Mouse (Mus musculus) NIH3T3 (cell line): Measurements from ENCODE around the gene Syt6.

Experiments used
- DNase-seq: peaks from one replicate; pipeline ENCODE4 v3.0.0-alpha.2; 2012; ENCODE audit warnings: low read depth

Gene Syt6

DNA sequence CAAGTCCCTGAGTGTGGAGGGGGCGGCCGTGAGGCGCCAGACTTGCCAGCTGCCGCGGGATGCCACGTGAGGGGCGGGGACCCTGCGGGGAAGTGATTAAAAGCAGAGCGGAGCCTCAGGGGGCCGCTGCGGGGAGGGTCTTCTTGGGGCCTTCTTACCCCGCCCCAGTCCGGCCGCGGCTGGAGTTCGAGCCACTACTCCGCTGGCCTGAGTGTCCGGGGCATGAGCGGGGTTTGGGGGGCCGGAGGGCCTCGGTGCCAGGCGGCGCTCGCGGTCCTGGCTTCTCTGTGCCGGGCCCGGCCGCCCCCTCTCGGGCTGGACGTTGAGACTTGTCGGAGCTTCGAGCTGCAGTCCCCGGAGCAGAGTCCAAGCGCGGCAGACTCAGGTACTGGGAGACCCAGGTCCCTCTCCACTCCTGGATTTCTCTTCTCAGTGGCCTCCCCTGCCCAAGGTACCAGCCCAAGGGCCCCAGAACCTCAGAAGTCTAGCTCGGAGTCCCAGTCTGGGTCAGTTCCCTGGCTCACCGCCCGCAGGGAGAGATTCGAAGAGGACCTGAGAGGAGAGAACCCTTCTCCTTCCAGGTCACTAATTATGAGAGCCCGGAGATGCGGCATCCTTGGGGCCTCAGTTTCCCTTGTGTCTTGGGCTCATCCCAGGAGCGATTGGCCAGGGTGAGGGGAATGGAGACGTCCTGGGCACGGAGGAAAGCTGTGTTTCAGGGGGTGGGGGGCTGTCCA is at the start of gene Syt6:
Syt6 (plus strand) TSS at position 76 of the 737 bp plus-strand sequence.
- DNase-seq, result no peak

DNA sequence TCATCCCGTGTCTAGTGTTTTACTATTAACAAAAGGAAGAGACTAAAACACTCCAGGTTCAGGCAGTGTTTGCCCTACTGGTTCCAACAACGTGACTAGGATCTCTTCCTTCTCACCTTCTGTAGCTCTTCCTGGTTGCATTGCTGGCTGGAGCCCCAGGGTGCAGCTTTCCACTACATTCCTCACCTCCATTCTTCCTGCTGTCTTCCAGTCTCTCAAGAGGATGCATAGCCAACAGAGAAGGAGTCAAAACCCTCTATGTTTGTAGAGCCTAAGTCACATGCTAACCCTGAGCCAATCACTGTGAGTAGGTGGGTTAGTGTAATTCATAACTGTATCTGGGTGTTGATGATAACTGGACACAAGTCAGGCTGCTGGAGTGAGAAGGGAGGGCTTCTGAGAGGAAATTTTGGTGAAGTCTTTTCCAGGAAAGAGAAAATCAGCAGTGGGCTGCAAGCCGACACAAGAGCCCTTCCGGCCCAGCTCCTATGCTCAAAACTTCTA is 48.8 kb upstream of the Syt6 start:
- no peak for DNase-seq

DNA sequence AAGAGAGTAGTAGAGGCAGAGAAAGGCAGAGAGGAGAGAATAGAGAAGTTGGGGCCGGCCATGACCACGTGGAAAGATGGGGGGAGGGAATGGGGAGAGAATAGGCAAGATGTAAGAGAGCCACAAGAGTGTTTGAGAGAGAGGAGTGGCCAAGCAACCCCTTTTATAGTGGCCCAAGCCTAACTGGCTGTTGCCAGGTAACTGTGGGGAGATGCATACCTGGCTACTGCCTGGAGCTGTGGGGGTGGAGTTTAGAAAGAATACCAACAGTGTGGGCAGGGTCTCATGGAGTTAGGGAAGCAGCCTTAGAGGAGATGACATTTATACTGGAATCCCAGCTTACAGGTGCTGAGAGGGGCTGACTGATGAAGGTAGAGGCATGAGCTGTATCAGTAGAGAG is 48.2 kb upstream of the Syt6 start:
- DNase-seq, result no peak

DNA sequence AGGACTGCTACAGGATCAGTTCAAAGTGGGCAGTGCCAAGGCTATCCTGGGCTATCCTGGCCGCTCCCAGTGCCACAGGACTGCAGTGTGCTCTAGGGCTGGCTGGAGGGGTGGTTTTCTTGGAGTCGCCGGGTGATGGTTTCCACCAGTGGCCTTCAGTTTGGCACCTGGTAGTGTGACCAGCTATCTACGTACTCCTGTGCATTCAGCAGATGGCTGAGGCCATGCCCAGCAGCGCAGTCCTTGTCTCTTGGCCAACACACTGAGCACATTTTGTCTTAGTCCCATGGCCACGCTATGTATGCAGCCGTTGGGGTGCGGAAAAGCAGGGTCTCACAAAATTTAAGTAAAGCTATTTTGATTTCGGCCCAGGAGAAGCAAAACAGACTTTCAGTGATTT is 41.0 kb upstream of the Syt6 start:
- no peak for DNase-seq

DNA sequence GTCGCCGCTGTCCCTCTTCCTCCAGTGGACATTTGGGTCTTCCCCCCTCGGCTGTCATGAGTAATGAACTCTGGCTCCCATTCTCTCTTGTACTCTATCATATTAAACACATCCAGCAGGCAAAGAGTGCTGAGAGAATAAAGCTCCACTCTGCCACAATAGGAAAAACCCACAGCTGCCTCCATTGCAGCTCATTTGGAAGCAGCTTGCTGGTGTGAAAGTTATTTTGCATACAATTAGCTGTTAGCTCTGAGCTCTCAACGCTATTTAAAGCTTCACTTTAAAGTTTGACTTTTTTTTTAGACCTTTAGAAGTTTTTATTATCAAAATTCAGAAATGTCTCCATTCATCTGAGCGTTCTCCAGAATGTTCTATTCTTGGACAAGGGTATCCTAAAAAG is 39.8 kb upstream of the Syt6 start:
- no peak for DNase-seq

DNA sequence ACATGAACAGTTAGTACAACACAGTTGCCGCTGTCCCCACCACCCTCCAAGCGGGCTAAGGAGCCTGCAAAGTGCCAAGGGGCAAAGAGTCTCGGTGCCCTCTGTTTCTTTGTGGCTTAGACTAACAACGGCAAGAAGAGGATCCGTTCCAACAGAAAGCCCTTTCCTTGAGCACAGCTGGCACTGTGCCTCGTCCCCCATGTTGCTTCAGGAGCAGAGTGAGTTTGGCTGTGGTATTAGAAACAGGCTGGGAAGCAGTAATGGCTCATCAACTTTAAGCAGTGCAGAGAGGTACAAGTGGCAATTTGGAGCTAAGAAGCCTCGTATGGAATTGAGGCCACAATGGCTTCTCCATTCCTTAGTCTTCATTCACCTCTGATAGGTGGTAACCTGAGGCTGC is 35.9 kb upstream of the Syt6 start:
- DNase-seq, result peak; percentile 57

DNA sequence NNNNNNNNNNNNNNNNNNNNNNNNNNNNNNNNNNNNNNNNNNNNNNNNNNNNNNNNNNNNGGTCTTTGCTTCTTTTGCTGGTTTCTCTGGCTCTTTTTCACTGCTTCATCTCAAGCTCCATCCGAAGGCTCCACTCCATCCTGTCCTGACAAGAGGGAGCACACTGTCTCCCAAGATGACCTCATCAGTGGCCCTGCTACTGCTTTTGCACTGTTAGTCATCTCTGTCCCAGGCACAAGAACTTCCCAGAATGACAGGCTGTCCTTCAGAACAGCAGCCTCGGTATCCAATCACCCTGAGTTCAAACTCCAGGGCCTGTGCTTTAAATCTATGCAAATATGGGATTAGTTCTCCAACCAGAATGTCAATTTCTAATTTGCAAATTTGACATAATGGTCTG is 28.9 kb upstream of the Syt6 start:
- no peak for DNase-seq

DNA sequence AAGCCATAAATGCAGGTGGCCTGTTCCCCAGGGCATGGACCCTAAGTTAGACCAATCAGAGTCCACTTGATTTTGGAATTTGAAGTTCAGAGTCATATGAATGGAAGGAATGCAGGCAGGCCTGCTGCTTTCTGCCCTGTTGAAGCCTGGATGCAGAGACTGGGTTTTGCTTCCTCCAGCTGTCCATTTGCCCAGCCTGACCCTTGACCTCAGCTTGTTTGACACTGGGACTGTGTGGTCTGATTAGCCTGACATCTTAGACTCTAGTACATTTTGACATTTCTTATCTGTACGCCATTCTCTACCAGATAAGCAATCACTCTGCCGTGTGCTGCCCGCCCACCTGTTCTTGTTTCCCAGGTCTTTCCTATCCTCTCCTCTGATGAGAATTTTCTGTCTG is 28.4 kb upstream of the Syt6 start:
- no peak for DNase-seq

DNA sequence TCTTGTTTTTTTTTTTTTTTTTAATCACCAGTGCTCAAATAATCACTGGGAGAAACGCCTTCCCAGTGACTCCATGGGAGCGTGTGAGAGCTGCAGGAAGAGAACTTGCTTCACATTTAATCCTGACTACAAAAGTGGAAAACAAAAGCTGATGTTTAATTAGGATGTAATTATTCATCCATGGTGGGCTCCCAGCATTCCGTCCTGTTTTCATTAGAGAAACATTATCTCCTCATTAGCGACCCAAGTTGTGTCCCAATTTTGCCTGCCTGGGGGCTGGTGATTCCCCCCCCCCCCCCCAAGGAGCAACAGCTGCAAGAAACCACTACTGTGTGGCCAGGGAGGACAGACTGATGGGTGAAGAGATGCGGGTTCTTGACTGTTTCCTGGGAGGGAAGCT is 24.8 kb upstream of the Syt6 start:
- DNase-seq, result no peak

DNA sequence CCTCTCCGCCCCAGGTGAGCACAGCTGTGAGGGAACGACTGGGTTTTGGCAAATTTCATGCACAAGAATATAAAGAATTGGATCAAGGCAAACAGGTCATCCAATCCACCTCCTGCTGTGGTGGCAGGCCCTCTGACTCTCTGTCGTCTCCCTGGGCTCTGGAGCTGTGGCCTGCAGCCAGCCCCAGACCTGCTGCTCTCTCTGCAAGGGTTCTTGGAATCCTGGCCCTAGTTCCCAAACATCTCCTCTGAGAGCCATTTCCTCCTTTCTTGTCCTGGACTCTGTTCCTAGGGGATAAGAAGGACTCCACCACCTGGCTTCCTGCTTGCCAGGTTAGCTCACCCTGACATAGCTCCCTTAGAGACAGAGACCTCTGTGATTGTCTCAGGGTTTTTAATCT is 7.8 kb upstream of the Syt6 start:
- DNase-seq, result no peak

DNA sequence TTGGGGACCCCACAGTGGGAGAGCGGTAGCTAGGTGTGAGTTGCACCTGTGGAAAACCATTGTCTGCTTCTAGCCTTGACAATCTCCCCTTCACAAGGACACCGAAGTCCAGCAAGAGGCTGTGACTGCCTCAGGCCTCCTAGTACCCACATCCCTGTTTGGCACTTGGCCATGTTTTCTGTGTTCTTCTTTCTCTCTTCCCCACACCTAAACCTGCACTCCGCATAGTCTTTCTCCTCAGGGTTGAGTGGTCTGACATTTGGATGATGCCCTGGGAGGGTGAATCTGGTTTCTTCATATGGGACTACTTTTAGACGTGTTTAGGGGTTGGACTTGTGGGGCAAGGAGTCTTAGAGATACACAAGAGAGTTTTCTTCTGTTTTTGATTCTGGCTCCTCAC is 2.5 kb upstream of the Syt6 start:
- no peak for DNase-seq

DNA sequence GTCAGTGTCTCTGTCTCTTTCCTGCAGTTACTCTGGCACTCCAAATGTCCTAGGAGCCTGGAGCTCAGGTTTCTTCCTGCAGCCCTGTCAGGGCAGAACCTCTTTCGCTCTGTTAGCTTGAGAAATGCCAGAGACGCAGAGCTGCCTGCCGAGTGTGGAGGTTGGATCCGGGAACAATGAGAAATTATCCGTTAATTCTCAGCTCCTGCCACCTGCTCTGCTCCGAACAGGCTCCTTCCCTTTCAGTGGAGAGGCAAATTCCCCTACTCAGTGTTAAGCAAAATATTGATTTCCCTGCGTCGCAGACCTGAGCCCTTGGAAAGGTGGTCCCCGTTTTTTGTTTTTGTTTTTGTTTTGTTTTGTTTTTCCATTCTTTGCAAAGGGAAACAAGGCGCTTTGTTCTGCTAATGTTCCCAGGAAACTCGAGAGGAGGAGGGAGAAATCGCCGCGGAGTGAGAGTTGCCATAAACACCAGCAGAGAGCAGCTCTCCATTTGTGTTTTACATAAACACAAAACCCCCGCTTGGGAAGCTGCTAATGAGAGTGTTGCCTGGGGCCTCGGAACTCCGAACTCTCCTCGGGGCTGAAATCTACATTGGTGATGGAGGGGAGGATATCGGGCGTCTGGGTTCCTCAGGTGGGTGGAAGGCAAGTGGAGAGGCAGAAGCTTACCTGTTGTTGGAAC is 1.8 kb upstream of the Syt6 start:
- DNase-seq, result peak; percentile 19

DNA sequence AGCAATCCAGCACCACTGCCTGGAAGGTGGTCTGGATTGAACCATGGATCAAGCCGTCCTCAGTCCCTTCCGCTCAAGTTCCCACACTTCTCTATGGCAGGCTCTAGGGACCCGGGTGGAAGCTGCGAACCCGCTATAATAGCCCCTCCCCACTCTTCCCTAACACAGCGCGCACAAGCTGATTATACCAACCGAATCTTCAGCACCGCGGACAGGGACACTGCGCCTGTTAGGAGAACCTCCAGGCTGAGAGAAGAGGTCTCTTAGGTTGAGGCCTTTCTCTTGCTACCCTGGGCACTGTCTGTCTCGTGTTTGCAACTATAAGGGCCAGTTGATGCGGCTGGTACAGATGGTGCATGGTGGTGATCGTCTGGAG is 1.3 kb upstream of the Syt6 start:
- peak; percentile 89 for DNase-seq

DNA sequence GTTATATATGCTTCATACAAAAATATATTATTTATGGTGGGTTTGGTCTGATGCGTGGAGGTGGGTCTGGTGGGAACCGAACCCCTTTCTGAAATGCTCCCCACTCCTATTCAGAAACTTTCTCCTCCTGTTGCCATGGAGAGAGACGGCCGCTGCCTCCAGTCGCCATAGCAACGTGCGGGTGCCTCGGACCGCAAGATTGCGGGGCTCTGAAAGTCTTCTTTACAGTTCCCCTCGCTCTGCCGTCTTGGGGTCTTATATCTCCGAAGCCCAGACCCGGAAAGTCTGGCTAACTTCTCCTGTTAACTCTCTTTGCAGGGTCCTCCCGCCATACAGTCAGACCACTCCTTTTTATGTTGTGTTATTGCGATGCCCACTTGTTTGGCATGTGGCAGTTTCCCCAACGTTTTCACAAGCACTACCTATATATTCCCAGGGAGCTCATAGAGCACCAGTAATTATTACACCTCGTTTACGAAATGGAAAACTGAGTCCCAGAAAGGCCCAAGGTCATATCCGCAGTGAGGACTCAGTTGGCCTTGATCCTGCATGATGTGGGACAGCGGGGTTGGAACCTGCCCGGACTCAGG is 370 bp upstream of the Syt6 start:
- DNase-seq, result no peak

DNA sequence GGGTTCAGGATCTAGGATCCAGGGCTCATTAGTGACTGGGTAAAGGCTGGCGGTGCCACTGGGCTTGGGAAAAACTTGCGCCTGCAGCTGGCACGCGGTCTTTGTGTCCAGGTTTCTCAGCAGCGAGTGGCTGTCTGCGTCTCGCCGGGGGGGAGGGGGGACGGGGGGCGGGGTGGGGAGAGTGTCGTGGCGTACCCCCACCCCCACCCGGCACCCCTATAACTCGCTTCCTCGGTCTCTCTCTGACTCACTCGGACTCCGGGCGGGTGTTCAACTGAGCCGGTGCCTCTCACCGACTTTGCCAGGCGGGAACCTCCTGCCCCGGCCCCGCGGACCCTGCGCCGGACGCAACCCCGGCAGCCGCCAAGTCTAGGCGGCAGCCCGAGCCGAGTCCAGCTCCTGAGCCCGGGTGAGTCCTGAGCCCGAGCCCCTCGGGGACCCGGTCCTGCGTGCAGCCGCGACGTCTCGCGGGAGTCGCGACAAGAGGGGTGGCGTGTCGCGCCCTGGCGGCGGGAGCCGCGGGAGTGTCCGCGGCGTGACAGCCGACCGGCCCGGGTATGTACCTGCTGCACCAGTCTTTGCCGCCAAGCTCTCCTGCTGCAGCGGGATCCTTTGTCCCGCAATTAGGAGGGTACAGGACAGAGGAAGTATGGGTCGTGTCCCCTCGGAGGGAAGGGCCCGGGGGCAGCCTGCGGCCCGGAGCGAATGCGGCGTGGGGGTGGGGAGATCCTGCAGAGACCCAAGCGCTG is 1.0 kb downstream of the Syt6 start:
- no peak for DNase-seq

DNA sequence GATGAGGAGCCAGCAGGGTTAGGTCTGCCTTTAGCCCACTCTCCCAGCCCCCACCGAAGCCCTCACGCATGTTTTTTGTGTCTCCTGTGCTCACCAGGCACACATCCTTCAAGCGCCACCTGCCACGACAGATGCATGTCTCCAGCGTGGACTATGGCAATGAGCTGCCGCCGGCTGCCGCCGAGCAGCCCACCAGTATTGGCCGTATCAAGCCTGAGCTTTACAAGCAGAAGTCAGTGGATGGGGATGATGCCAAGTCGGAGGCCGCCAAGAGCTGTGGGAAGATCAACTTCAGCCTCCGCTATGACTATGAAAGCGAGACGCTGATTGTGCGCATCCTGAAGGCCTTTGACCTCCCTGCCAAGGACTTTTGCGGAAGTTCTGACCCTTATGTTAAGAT is 12.1 kb downstream of the Syt6 start:
- DNase-seq, result no peak

DNA sequence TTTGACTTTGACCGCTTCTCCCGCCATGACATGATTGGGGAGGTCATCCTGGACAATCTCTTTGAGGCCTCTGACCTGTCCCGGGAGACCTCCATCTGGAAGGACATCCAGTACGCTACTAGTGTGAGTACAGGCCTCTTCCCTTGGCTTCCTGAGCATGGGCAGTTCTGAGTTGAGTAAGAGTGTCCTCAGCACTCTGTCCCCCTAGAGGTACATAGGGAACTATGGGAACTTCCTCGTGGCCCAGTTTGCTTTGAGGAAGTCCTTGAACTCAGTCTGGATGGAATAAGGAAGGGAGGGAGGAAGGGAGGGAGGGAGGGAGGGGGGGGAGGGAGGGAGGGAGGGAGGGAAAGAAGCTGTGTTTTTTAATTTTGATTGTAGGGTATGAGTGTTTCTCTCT is 12.6 kb downstream of the Syt6 start:
- DNase-seq, result no peak

DNA sequence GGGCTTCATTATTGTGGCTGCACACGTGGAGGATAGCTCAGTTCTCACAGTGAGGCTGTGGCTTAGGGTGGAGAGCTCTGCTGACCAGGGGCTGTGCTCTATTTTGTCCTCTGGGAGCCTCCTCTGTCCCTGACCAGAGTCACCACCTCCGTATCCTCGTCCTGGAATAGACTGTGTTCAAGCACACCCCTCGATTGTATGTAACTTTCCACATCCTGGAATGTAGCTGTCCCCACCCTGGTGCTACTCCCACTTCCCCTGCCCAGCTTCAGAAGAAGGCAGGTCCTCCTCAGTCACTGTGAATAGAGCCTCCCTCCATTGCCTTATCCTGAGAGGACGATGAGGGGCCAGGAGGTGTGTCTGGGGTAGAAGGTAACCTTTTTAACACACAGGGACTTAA is 14.6 kb downstream of the Syt6 start:
- no peak for DNase-seq

DNA sequence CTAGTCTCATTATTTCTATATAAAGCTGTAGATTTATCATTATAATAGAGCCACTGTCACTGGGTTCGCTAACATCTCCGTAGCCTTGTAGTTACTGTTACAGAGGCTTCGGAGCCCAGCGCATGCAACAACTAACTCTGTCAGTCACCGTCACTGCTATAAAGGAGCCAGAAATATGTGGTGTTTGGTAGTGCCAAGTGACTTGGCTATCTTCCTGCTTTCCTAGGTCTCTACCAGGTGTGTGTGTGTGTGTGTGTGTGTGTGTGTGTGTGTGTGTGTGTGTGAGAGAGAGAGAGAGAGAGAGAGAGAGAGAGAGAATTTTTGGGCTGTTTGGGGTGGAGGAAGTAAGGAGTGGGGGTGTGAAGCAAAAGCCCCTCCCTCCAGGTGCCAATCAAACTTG is 17.6 kb downstream of the Syt6 start:
- DNase-seq, result no peak

DNA sequence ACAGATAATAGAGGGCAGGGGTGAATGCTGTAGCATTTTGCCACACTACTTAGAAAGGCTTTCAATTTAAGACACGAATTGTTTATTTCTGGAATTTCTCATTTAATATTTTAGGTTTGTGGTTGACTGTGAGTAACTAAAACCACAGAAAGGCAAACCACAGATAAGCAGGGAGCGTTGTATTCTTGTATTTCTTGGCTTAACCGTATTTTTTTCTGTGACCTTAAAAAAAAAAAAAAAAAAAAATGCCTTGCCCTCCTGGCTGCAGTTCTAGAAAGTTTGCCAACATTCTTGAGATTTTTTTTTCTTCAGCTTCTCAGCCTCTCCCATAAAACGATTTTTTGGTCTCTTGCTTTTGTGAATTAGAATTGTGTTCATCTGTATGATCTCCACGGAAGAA is 18.6 kb downstream of the Syt6 start:
- DNase-seq, result no peak

DNA sequence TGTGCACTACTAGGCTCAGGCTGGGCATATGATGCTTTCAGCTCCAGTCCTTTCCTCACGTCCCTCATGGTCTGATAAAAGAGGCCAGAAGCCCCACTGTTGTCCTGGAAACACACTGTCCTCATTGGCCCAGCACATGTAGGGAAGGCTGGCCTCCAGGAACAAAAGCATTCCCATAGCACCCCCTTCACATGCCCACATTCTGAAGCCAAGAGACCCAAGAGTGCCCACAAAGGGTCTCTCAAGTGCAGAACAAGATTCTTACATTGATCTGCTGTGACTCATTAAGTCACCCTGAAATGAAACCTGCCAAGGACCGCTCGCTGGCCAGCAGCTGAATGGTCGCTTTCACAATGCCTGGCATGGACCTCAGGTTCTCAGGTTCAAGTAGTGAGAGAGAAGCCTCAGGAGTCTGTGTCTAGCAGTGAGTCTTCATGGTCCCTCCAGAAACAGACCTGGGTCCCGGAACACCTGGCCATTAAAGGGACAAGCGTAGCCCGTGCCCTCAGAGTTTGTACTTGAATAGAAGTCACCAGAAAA is 20.3 kb downstream of the Syt6 start:
- DNase-seq, result peak; percentile 43

DNA sequence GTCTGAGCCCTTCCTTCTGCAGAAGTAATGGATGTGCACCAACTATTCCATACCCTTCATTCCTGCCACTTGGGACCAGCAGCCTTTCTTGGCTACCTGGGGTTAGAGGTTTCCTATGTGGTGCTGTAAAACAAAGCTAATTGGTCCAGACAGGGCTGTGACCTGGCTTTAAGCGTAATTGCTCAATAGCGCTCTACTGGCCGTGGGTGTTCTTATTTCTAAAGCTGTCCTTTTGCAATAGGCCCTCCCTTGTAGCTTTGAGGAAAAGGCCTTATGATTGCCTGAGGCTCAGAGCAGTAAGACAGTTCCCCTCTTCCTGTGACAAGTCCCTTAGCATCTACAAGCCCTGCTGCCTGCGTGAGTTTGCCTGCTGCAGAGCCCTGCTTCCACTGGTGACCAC is 22.6 kb downstream of the Syt6 start:
- DNase-seq, result peak; percentile 34
